Comparison of ENCODE assay signal across 22 mouse cellular contexts in the genomic region with DNA sequence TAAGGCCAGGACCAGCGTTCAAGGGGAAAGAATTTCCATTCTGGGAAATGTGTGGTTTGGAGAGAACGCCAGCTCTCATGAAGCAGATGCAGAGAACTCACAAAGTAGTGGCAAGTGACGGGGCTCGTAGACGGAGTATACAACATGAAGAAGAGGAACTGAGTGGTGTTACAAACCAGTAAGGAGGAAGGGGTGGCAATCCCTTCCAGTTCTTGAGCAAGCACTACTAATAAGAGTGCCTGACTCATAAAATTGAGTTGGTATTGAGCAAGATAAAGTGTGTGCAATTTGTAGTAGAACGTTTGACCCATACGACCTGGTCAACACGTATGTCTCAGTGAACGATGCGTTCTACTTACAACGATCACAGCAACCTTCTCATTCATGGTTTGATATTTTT. TPM values are rescaled to one million over a fixed set of nuclear protein-coding genes. Genes with fewer than 3 reads are reported as not detected.
A peak's percentile ranks its signal among the peaks of the same experiment; 100 is the strongest.
DNase-seq lines count a peak whose midpoint lies in the region; ATAC-seq lines count a peak whose summit lies in the region.
"Had no signal": no experiment of that assay in that cellular context is flagged by ENCODE, and none has a peak within 500 bp of the region (broad histone marks: within the 10 kb centered on the region; RNA-seq: fewer than 3 reads in every experiment).

No protein-coding gene starts in this region.

- peak; percentile 29 for DNase-seq in layer of hippocampus, adult 9-11 months
- DNase-seq in layer of hippocampus, postnatal 25 days (ENCODE audit: extremely low spot score in 1 of 2, low spot score in 1 of 2) = no peak
- peak; percentile 62 for DNase-seq in lung, postnatal 25 days (ENCODE audit: low spot score)
- no peak for DNase-seq in lung, postnatal 14 days
- DNase-seq in lung, postnatal 36 days = peak; percentile 71
- no peak for DNase-seq in frontal cortex, postnatal 36 days (ENCODE audit: low spot score in 2 of 2)
- no peak for DNase-seq in adrenal gland, adult 8-10 months
- DNase-seq: adrenal gland, postnatal 36 days; cerebellum, adult 11-12 months; cerebellum, postnatal 14 days; embryo, embryonic 11 days; gastrocnemius, postnatal 25 days; heart, postnatal 4 days; kidney, adult 2 months; liver, embryonic 13.5 days; midbrain, embryonic 14.5 days; right cerebral cortex, adult 18-20 months; right cerebral cortex, postnatal 4 days; thymus, postnatal 25 days had no signal

- peak; percentile 99 for ATAC-seq in neutrophil, adult 5-6 weeks (ENCODE audit: extremely low read depth, insufficient number of reproducible peaks, low FRiP score, poor library complexity, severe bottlenecking)
- ATAC-seq: forebrain, embryonic 15.5 days had no signal

RNA-seq across cellular contexts. Expression of a gene that starts 11.2 kb away (rescaled TPM):
- 1 to 10 TPM; 6.7 to 9.6 TPM for total RNA-seq in layer of hippocampus, postnatal 25 days (2021)
- total RNA-seq in neutrophil, adult 5-6 weeks (2017) = 2.9 and 4.9 TPM in 2 replicates
- 10 to 100 TPM; 11.8 to 21.1 (median 15.1) TPM for total RNA-seq in adrenal gland, adult 8-10 months (2022)

RNA-seq across cellular contexts. Expression of a gene that starts 20.5 kb away (rescaled TPM):
- total RNA-seq in layer of hippocampus, postnatal 25 days (2021) = 1 to 10 TPM; 6.3 to 6.5 TPM
- total RNA-seq in neutrophil, adult 5-6 weeks (2017) = 32.7 and 33.5 TPM in 2 replicates
- total RNA-seq in adrenal gland, adult 8-10 months (2022) = 10 to 100 TPM in 1 of 4 experiments, 1 to 10 TPM in 3; 5.7 to 10.9 (median 8.4) TPM
- total RNA-seq: ES-E14 had no signal

Comparison
In these comparisons a context has a peak if more than half of its experiments do, and no peak if none do; other contexts are left out.
1. DNase-seq: peak in layer of hippocampus, adult 9-11 months (single experiment), lung, postnatal 25 days (single experiment) and lung, postnatal 36 days (single experiment); none in layer of hippocampus, postnatal 25 days (0 of 2), lung, postnatal 14 days (single experiment), frontal cortex, postnatal 36 days (0 of 2) and adrenal gland, adult 8-10 months (single experiment).